Mouse (Mus musculus) embryonic facial prominence, embryonic 15.5 days (tissue): Measurements from ENCODE around the gene Chchd2. TPM values are rescaled to one million over a fixed set of nuclear protein-coding genes. Genes with fewer than 3 reads are reported as not detected.
A peak's percentile ranks its signal among the peaks of the same experiment; 100 is the strongest.

Experiments
- ATAC-seq: fragments of 200-750 bp; cut with Nextera tagmentation; 2 replicates; pipeline ENCODE4 v1.8.0; 2017; ENCODE audit warnings: low read depth, moderate TSS enrichment; ENCODE audit not compliant: insufficient number of reproducible peaks, low FRiP score, low TSS enrichment
- H3K27ac ChIP-seq: fragments of 300-500 bp; sonication (generic); replicated peaks from 2 replicates; pipeline ENCODE4 v1.5.1; 2015; ENCODE audit warnings: mild to moderate bottlenecking, inconsistent platforms
- H3K27me3 ChIP-seq: fragments of 300-500 bp; sonication (generic); 2 replicates; pipeline ENCODE4 v1.6.1; 2015; ENCODE audit warnings: inconsistent platforms
- H3K36me3 ChIP-seq: fragments of 300-500 bp; sonication (generic); 2 replicates; pipeline ENCODE4 v1.6.1; 2015; ENCODE audit warnings: mild to moderate bottlenecking, inconsistent platforms
- H3K4me1 ChIP-seq: fragments of 300-500 bp; sonication (generic); 2 replicates; pipeline ENCODE4 v1.6.1; 2015; ENCODE audit warnings: inconsistent platforms
- H3K4me2 ChIP-seq: fragments of 300-500 bp; sonication (generic); replicated peaks from 2 replicates; pipeline ENCODE4 v1.6.1; 2015; ENCODE audit warnings: mild to moderate bottlenecking, inconsistent platforms
- H3K4me3 ChIP-seq: fragments of 300-500 bp; sonication (generic); replicated peaks from 2 replicates; pipeline ENCODE4 v1.5.1; 2015; ENCODE audit warnings: mild to moderate bottlenecking, inconsistent platforms
- H3K9ac ChIP-seq: fragments of 300-500 bp; sonication (generic); 2 replicates; pipeline ENCODE4 v1.6.1; 2015; ENCODE audit warnings: inconsistent platforms
- H3K9me3 ChIP-seq: fragments of 300-500 bp; sonication (generic); replicated peaks from 2 replicates; pipeline ENCODE4 v1.6.1; 2016; ENCODE audit warnings: inconsistent platforms
- WGBS: fragments of 180-500 bp; shearing (Covaris S2); methylation state at CpG from one replicate; pipeline ENCODE4 v1.1.7; 2015; 5-methylcytosine and 5-hydroxymethylcytosine counted together
- polyA plus RNA-seq: library from polyadenylated mRNA; unstranded; fragments of >200 nt; fragmentation: Nextera tagmentation; extraction: Ambion mirVana; gene quantifications from 2 replicates; pipeline ENCODE4 v1.2.1, GENCODE M21; 2015

The Chchd2 gene
- polyA plus RNA-seq, 1 experiment from 2014 or later, result 806 TPM

- Histone ChIP-seq H3K4me3 (peak within 1 kb of the TSS; percentile 78), H3K9ac (peak within 1 kb of the TSS; percentile 63), H3K36me3 (peaks cover 28% of the 10 kb centered on the region), H3K4me2 (peak within 1 kb of the TSS; percentile 63), H3K9me3 (no peaks in the 10 kb centered on the region), H3K27ac (peak within 1 kb of the TSS; percentile 77), H3K4me1 (peaks cover 8% of the 10 kb centered on the region), H3K27me3 (no peaks in the 10 kb centered on the region)
- peak; percentile 98 for ATAC-seq
- 10% methylated on average over 22 of the region's 22 CpGs for WGBS
Measured at GRCm38 (mm10) chr5:129846752-129847557, 40.3 kb downstream of the Chchd2 start, which contains the start of gene Sumf2. Gene Sumf2, plus strand, starts transcription at chr5:129846986.

DNA sequence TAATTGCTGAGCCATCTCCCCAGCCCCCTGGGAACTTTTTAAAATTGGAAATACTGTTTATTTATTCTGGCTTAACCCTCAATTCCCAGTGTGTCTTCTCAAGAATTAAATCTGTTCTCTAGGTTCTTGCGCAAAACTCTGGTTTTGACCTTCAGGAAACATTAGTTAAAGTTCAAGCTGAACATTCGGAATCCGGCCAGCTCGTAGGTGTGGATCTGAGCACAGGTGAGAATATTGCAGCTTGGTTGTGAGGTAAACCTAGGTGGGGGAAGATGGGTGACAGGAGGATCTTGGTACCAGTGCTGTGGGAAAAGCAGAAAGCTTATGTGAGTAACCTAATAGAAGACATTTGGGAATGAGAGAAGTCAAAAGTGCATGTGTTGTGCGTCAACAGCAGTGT, 42.4 kb downstream of the Chchd2 start:
- Histone ChIP-seq H3K27me3 (no peaks in the 10 kb centered on the region), H3K4me2 (no peak overlapping the region), H3K9me3 (no peaks in the 10 kb centered on the region), H3K27ac (no peak overlapping the region), H3K9ac (no peak overlapping the region), H3K4me1 (peaks cover 8% of the 10 kb centered on the region), H3K36me3 (peaks cover 28% of the 10 kb centered on the region), H3K4me3 (no peak overlapping the region)
- WGBS, result 91% methylated on average over 5 of the region's 5 CpGs
- ATAC-seq, result no peak

Other genes with a start within 250 kb of the Chchd2 start
- gene Zfp11, start 217.4 kb downstream of the Chchd2 start, polyA plus RNA-seq, result 4.5 and 5.5 TPM in 2 replicates
- gene Sept14, start 179.0 kb downstream of the Chchd2 start, polyA plus RNA-seq, result not detected in 2 replicates
- gene Mrps17, start 172.0 kb downstream of the Chchd2 start, polyA plus RNA-seq, result 187 and 201 TPM in 2 replicates
- 103 and 104 TPM in 2 replicates for gene Nipsnap2, start 162.4 kb downstream of the Chchd2 start, polyA plus RNA-seq
- gene Psph, start 100.0 kb downstream of the Chchd2 start, polyA plus RNA-seq, result 30.7 and 35.3 TPM in 2 replicates
- 58.5 and 63.3 TPM in 2 replicates for gene Sumf2, start 40.5 kb downstream of the Chchd2 start, polyA plus RNA-seq
- gene Zbed5, start 8.3 kb upstream of the Chchd2 start, polyA plus RNA-seq, result 5.8 and 5.9 TPM in 2 replicates
- 0.37 and 0.41 TPM in 2 replicates for gene Phkg1, start 11.1 kb upstream of the Chchd2 start, polyA plus RNA-seq
- 3.6 and 4.7 TPM in 2 replicates for gene Nupr1l, start 21.1 kb upstream of the Chchd2 start, polyA plus RNA-seq
- 24.8 and 24.9 TPM in 2 replicates for gene Vkorc1l1, start 54.5 kb upstream of the Chchd2 start, polyA plus RNA-seq
- 46.7 and 47.7 TPM in 2 replicates for gene Gusb, start 115.6 kb upstream of the Chchd2 start, polyA plus RNA-seq
- 30.0 and 30.4 TPM in 2 replicates for gene Asl, start 141.8 kb upstream of the Chchd2 start, polyA plus RNA-seq
- gene Crcp, start 141.8 kb upstream of the Chchd2 start, polyA plus RNA-seq, result 37.9 and 39.4 TPM in 2 replicates
- gene Tpst1, start 185.9 kb upstream of the Chchd2 start, polyA plus RNA-seq, result 99.2 and 111 TPM in 2 replicates